Mouse (Mus musculus): Measurements from ENCODE around the gene Tex101. TPM values are rescaled to one million over a fixed set of nuclear protein-coding genes. Genes with fewer than 3 reads are reported as not detected.
A peak's percentile ranks its signal among the peaks of the same experiment; 100 is the strongest.
"Not testable (repeated sequence)": the region's sequence is repeated elsewhere in the genome, so short reads cannot be mapped to it uniquely, and the experiment has no call there.

Tex101 gene
- polyA plus RNA-seq (2016; fragmentation: Nextera tagmentation; extraction: Ambion mirVana) = not detected in 2 replicates

GRCm38 (mm10) chr7:24676575-24676974 is at the start of gene Tex101:
Gene Tex101, minus strand, starts transcription at chr7:24676675.
- DNase-seq (ENCODE audit: extremely low spot score, low spot score) = no peak
- H3K36me3 ChIP-seq (replicated peaks) = no peaks in the 10 kb centered on the region
- H3K27ac ChIP-seq = no peak within 1 kb of the TSS
- WGBS = 91% methylated on average over 9 of the region's 9 CpGs
- H3K4me3 ChIP-seq = no peak within 1 kb of the TSS
- no peaks in the 10 kb centered on the region; the same call in 1 of the 2 replicates for H3K4me1 ChIP-seq
- H3K27me3 ChIP-seq (ENCODE audit: poor library complexity, severe bottlenecking) = no peaks in the 10 kb centered on the region
- no peaks in the 10 kb centered on the region for H3K9me3 ChIP-seq

GRCm38 (mm10) chr7:24715039-24715438 is 38.6 kb upstream of the Tex101 start:
- Histone ChIP-seq H3K27ac (no peak overlapping the region), H3K27me3 (ENCODE audit: poor library complexity, severe bottlenecking) (no peaks in the 10 kb centered on the region), H3K9me3 (no peaks in the 10 kb centered on the region), H3K4me3 (no peak overlapping the region), H3K4me1 (no peaks in the 10 kb centered on the region), H3K36me3 (replicated peaks) (no peaks in the 10 kb centered on the region)
- WGBS = 83% methylated on average over 6 of the region's 6 CpGs
- no peak for DNase-seq (ENCODE audit: extremely low spot score, low spot score)

GRCm38 (mm10) chr7:24708832-24709292 is 32.4 kb upstream of the Tex101 start, which contains the start of gene BC049730:
Gene BC049730, plus strand, starts transcription at chr7:24709242.
- Histone ChIP-seq H3K27me3 (ENCODE audit: poor library complexity, severe bottlenecking) (no peaks in the 10 kb centered on the region), H3K36me3 (replicated peaks) (no peaks in the 10 kb centered on the region), H3K4me1 (no peaks in the 10 kb centered on the region), H3K4me3 (no peak within 1 kb of the TSS), H3K27ac (no peak within 1 kb of the TSS), H3K9me3 (no peaks in the 10 kb centered on the region)
- DNase-seq (ENCODE audit: extremely low spot score, low spot score) = no peak
- 96% methylated on average over 14 of the region's 14 CpGs for WGBS

GRCm38 (mm10) chr7:24702841-24703240 is 26.4 kb upstream of the Tex101 start:
- H3K36me3 ChIP-seq (replicated peaks); DNase-seq (ENCODE audit: extremely low spot score, low spot score): not testable (repeated sequence)
- WGBS = 89% methylated on average over 9 of the region's 9 CpGs

GRCm38 (mm10) chr7:24697891-24698290 is 21.4 kb upstream of the Tex101 start:
- H3K36me3 ChIP-seq (replicated peaks); DNase-seq (ENCODE audit: extremely low spot score, low spot score); H3K27me3 ChIP-seq (ENCODE audit: poor library complexity, severe bottlenecking); H3K27ac ChIP-seq; H3K4me3 ChIP-seq; H3K4me1 ChIP-seq; H3K9me3 ChIP-seq: not testable (repeated sequence)
- WGBS = 96% methylated on average over 4 of the region's 4 CpGs

More at GRCm38 (mm10) chr7:24702841-24703240, 26.4 kb upstream of the Tex101 start:
- not testable (repeated sequence) for H3K4me3 ChIP-seq; H3K27me3 ChIP-seq (ENCODE audit: poor library complexity, severe bottlenecking); H3K9me3 ChIP-seq; H3K27ac ChIP-seq; H3K4me1 ChIP-seq

- H3K9me3 ChIP-seq; H3K4me1 ChIP-seq; DNase-seq (ENCODE audit: extremely low spot score, low spot score); H3K27me3 ChIP-seq (ENCODE audit: poor library complexity, severe bottlenecking); H3K36me3 ChIP-seq (replicated peaks); H3K27ac ChIP-seq; H3K4me3 ChIP-seq: not testable (repeated sequence)
- WGBS = 77% methylated on average over 3 of the region's 3 CpGs
These were observed 16.2 kb upstream of the Tex101 start for GRCm38 (mm10) chr7:24692693-24693092.

GRCm38 (mm10) chr7:24687519-24687918 is 11.0 kb upstream of the Tex101 start:
- H3K4me1 ChIP-seq; H3K36me3 ChIP-seq (replicated peaks); H3K27ac ChIP-seq; H3K9me3 ChIP-seq; DNase-seq (ENCODE audit: extremely low spot score, low spot score); H3K4me3 ChIP-seq; H3K27me3 ChIP-seq (ENCODE audit: poor library complexity, severe bottlenecking): not testable (repeated sequence)
- WGBS = 93% methylated on average over 10 of the region's 10 CpGs

GRCm38 (mm10) chr7:24684121-24684520 is 7.6 kb upstream of the Tex101 start:
- 81% methylated on average over 7 of the region's 7 CpGs for WGBS
- H3K27ac ChIP-seq; DNase-seq (ENCODE audit: extremely low spot score, low spot score); H3K4me1 ChIP-seq; H3K36me3 ChIP-seq (replicated peaks); H3K9me3 ChIP-seq; H3K27me3 ChIP-seq (ENCODE audit: poor library complexity, severe bottlenecking); H3K4me3 ChIP-seq: not testable (repeated sequence)

- Histone ChIP-seq H3K4me1 (no peaks in the 10 kb centered on the region), H3K4me3 (no peak overlapping the region), H3K27me3 (ENCODE audit: poor library complexity, severe bottlenecking) (no peaks in the 10 kb centered on the region), H3K27ac (no peak overlapping the region), H3K9me3 (no peaks in the 10 kb centered on the region), H3K36me3 (replicated peaks) (no peaks in the 10 kb centered on the region)
- 94% methylated on average over 23 of the region's 23 CpGs for WGBS
- no peak for DNase-seq (ENCODE audit: extremely low spot score, low spot score)
These were observed 4.5 kb downstream of the Tex101 start for GRCm38 (mm10) chr7:24671944-24672439.

GRCm38 (mm10) chr7:24664959-24665358 is 11.5 kb downstream of the Tex101 start:
- H3K4me3 ChIP-seq = no peak overlapping the region
- H3K36me3 ChIP-seq (replicated peaks) = no peaks in the 10 kb centered on the region
- no peak overlapping the region for H3K27ac ChIP-seq
- no peaks in the 10 kb centered on the region for H3K27me3 ChIP-seq (ENCODE audit: poor library complexity, severe bottlenecking)
- no peaks in the 10 kb centered on the region for H3K9me3 ChIP-seq
- H3K4me1 ChIP-seq = peaks cover 5% of the 10 kb centered on the region
- 87% methylated on average over 9 of the region's 9 CpGs for WGBS
- no peak for DNase-seq (ENCODE audit: extremely low spot score, low spot score)

GRCm38 (mm10) chr7:24664301-24664700 is 12.2 kb downstream of the Tex101 start:
- peaks cover 5% of the 10 kb centered on the region for H3K4me1 ChIP-seq
- H3K4me3 ChIP-seq = no peak overlapping the region
- no peak for DNase-seq (ENCODE audit: extremely low spot score, low spot score)
- no peaks in the 10 kb centered on the region for H3K9me3 ChIP-seq
- no peak overlapping the region for H3K27ac ChIP-seq
- 36% methylated on average over 8 of the region's 8 CpGs for WGBS
- H3K27me3 ChIP-seq (ENCODE audit: poor library complexity, severe bottlenecking) = no peaks in the 10 kb centered on the region
- H3K36me3 ChIP-seq (replicated peaks) = no peaks in the 10 kb centered on the region

- 20% methylated on average over 8 of the region's 8 CpGs for WGBS
- Histone ChIP-seq H3K4me3 (no peak overlapping the region), H3K4me1 (peaks cover 5% of the 10 kb centered on the region), H3K27ac (no peak overlapping the region), H3K36me3 (replicated peaks) (no peaks in the 10 kb centered on the region), H3K9me3 (peaks cover 3% of the 10 kb centered on the region; the same call in 1 of the 2 replicates), H3K27me3 (ENCODE audit: poor library complexity, severe bottlenecking) (no peaks in the 10 kb centered on the region)
- DNase-seq (ENCODE audit: extremely low spot score, low spot score) = peak; percentile 76
These were observed 13.9 kb downstream of the Tex101 start for GRCm38 (mm10) chr7:24662575-24662974.

- peaks cover 3% of the 10 kb centered on the region; the same call in 1 of the 2 replicates for H3K9me3 ChIP-seq
- H3K27me3 ChIP-seq (ENCODE audit: poor library complexity, severe bottlenecking) = no peaks in the 10 kb centered on the region
- DNase-seq (ENCODE audit: extremely low spot score, low spot score) = no peak
- no peak overlapping the region for H3K4me3 ChIP-seq
- H3K4me1 ChIP-seq = peaks cover 5% of the 10 kb centered on the region
- H3K36me3 ChIP-seq (replicated peaks) = no peaks in the 10 kb centered on the region
- 73% methylated on average over 17 of the region's 17 CpGs for WGBS
- no peak overlapping the region for H3K27ac ChIP-seq
These were observed 15.2 kb downstream of the Tex101 start for GRCm38 (mm10) chr7:24661118-24661904.
